Mouse (Mus musculus): ENCODE data around the gene Phf24.

The Phf24 gene

GRCm38 (mm10) chr4:42916617-42917401 is at the start of gene Phf24:
Gene Phf24, plus strand, starts transcription at chr4:42916660.
- DNase-seq (ENCODE audit: low read depth, low spot score): no peak

GRCm38 (mm10) chr4:42867390-42867789 is 49.1 kb upstream of the Phf24 start:
- DNase-seq (ENCODE audit: low read depth, low spot score): no peak

- DNase-seq (ENCODE audit: low read depth, low spot score): no peak
These were observed 48.3 kb upstream of the Phf24 start for GRCm38 (mm10) chr4:42868193-42868592.

GRCm38 (mm10) chr4:42870748-42871147 is 45.7 kb upstream of the Phf24 start:
- DNase-seq (ENCODE audit: low read depth, low spot score): no peak

GRCm38 (mm10) chr4:42872151-42872550 is 44.3 kb upstream of the Phf24 start:
- DNase-seq (ENCODE audit: low read depth, low spot score): no peak

GRCm38 (mm10) chr4:42872746-42873435 is 43.6 kb upstream of the Phf24 start:
- no peak for DNase-seq (ENCODE audit: low read depth, low spot score)

GRCm38 (mm10) chr4:42874134-42874533 is 42.3 kb upstream of the Phf24 start, which contains the start of gene Fam205c:
Gene Fam205c, minus strand, starts transcription at chr4:42874234.
- no peak for DNase-seq (ENCODE audit: low read depth, low spot score)

- DNase-seq (ENCODE audit: low read depth, low spot score): peak; percentile 63
These were observed 39.7 kb upstream of the Phf24 start for GRCm38 (mm10) chr4:42876586-42877291.

GRCm38 (mm10) chr4:42877657-42878056 is 38.8 kb upstream of the Phf24 start:
- DNase-seq (ENCODE audit: low read depth, low spot score): no peak

GRCm38 (mm10) chr4:42879829-42880676 is 36.4 kb upstream of the Phf24 start:
- DNase-seq (ENCODE audit: low read depth, low spot score): no peak

- DNase-seq (ENCODE audit: low read depth, low spot score): no peak
These were observed 35.8 kb upstream of the Phf24 start for GRCm38 (mm10) chr4:42880677-42880948.

GRCm38 (mm10) chr4:42886926-42887325 is 29.5 kb upstream of the Phf24 start:
- no peak for DNase-seq (ENCODE audit: low read depth, low spot score)

- DNase-seq (ENCODE audit: low read depth, low spot score): no peak
These were observed 27.7 kb upstream of the Phf24 start for GRCm38 (mm10) chr4:42888806-42889205.

- no peak for DNase-seq (ENCODE audit: low read depth, low spot score)
These were observed 25.3 kb upstream of the Phf24 start for GRCm38 (mm10) chr4:42891176-42891575.

- DNase-seq (ENCODE audit: low read depth, low spot score): no peak
These were observed 21.3 kb upstream of the Phf24 start for GRCm38 (mm10) chr4:42895118-42895517.

- no peak for DNase-seq (ENCODE audit: low read depth, low spot score)
These were observed 17.5 kb upstream of the Phf24 start for GRCm38 (mm10) chr4:42898914-42899313.

- no peak for DNase-seq (ENCODE audit: low read depth, low spot score)
These were observed 15.6 kb upstream of the Phf24 start for GRCm38 (mm10) chr4:42900878-42901277.

- no peak for DNase-seq (ENCODE audit: low read depth, low spot score)
These were observed 14.3 kb upstream of the Phf24 start for GRCm38 (mm10) chr4:42902174-42902573.

- DNase-seq (ENCODE audit: low read depth, low spot score): no peak
These were observed 13.7 kb upstream of the Phf24 start for GRCm38 (mm10) chr4:42902730-42903129.

- no peak for DNase-seq (ENCODE audit: low read depth, low spot score)
These were observed 12.5 kb upstream of the Phf24 start for GRCm38 (mm10) chr4:42903942-42904341.

GRCm38 (mm10) chr4:42904523-42904922 is 11.9 kb upstream of the Phf24 start:
- no peak for DNase-seq (ENCODE audit: low read depth, low spot score)

GRCm38 (mm10) chr4:42904966-42905365 is 11.5 kb upstream of the Phf24 start:
- no peak for DNase-seq (ENCODE audit: low read depth, low spot score)

All from retina, adult 2 months (tissue).